Mouse (Mus musculus) cerebellum, adult 2 months (tissue): Measurements from ENCODE around the gene Tll1.
"Not testable (repeated sequence)": the region's sequence is repeated elsewhere in the genome, so short reads cannot be mapped to it uniquely, and the experiment has no call there.

Source experiments
- CTCF ChIP-seq: fragments of 200-500 bp; IDR thresholded peaks from 2 replicates; pipeline ENCODE4 v1.5.1; 2011; ENCODE audit warnings: low read depth, mild to moderate bottlenecking, control low read depth, low read length, moderate library complexity, borderline replicate concordance; ENCODE audit not compliant: insufficient read depth
- POLR2A ChIP-seq: fragments of 200-500 bp; IDR thresholded peaks from 2 replicates; pipeline ENCODE4 v1.6.1; 2011; ENCODE audit warnings: low read length, control low read depth, borderline replicate concordance; ENCODE audit not compliant: insufficient read depth

DNA sequence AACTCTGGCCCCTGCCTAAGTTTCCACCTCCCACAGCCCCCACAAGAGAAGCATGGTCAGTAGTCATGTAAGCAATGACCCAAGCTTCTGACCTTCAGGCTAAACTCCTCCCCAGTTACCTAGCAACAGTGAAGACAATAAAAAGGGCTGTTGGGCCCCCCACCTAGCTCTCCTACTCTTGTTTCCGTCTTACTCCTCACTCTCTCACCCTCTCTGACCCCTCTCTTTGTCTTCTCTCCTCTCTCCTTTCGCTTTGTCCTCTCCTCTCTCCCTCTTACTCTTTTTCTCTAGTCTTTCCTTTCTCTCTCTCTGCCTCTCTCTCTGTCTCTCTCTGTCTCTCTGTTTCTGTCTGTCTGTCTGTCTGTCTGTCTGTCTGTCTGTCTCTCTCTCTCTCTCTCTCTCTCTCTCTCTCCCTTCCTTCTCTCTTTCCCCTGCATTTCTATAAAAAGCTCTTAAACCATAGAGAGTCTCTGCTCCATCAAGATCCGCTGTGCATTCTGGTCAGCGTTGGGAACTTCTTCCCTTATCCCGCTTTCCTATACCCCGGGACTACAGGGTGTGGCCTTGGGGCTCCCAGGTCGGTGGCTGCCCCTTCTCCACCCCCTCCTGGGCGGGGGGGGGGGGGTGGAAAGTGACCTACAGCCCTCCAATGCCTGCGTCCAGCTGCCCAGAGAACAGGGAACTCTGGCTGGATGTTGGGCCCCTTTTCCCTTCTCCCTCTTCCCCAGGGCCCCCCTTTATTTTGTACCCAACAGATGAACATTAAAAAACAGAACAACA lies 235.3 kb downstream of the Tll1 start:
- not testable (repeated sequence) for TF ChIP-seq CTCF, POLR2A
